Mouse (Mus musculus) right cerebral cortex, adult 2 months (tissue): Measurements from ENCODE around the gene 1700020N01Rik.

ENCODE experiments used
- DNase-seq, 2 experiments: peaks; one replicate each; pipeline ENCODE4 v3.0.0; 2021 to 2022; ENCODE audit warnings: low spot score in 2 of 2

Gene 1700020N01Rik

GRCm38 (mm10) chr10:21668976-21669375, 76.0 kb downstream of the 1700020N01Rik start:
- DNase-seq: no peak

DNA sequence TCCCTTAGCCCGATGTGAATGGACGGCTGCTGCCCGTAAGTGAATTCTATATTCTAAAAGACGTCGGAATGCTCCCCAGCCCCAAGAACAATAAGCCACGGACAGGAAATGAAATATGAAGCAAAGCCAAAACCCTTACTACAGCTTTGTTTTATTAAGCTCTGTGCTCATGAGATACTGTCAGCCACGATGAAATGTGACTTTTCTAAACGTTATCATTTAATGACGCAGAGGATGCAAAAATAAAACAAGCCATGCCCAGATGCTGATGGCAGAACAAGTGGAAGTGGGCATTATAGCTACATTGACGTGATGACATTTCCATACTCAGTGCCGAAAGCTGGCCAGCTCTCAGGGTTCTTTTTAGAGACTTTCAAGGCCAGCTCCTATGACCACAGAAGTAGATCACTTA, 76.8 kb downstream of the 1700020N01Rik start:
- no peak for DNase-seq

- no peak for DNase-seq
Observed at GRCm38 (mm10) chr10:21670168-21670567, 77.2 kb downstream of the 1700020N01Rik start.
